Mouse (Mus musculus): ENCODE data around the gene Ptprn2. TPM values are rescaled to one million over a fixed set of nuclear protein-coding genes. Genes with fewer than 3 reads are reported as not detected.

Gene Ptprn2
- total and polyA plus RNA-seq, 2 experiments from 2014 or later, result 18.4 to 101 TPM

- no peaks in the 10 kb centered on the region for H3K27me3 ChIP-seq (ENCODE audit: insufficient read depth, low read length)
- no peak overlapping the region for H3K4me2 ChIP-seq (ENCODE audit: low read depth, low read length)
- 59% methylated on average over 2 of the region's 2 CpGs for WGBS
- H3K4me3 ChIP-seq (ENCODE audit: low read length), result no peak overlapping the region
- DNase-seq (ENCODE audit: low spot score) (no peak), ATAC-seq (peak; percentile 52)
- peaks cover 14% of the 10 kb centered on the region for H3K4me1 ChIP-seq (ENCODE audit: insufficient read depth, low read length)
- no peaks in the 10 kb centered on the region for H3K36me3 ChIP-seq (ENCODE audit: insufficient read depth, low read length)
- no peak overlapping the region for H3K27ac ChIP-seq
- no peak for TF ChIP-seq CTCF (IDR thresholded peaks at IDR 0.05; ENCODE audit: low read depth)
- H3K9ac ChIP-seq (replicated peaks; ENCODE audit: low read length), result no peak overlapping the region
- H3K9me3 ChIP-seq (ENCODE audit: low read length), result no peaks in the 10 kb centered on the region
Observed at GRCm38 (mm10) chr12:117262003-117262402, 776.5 kb downstream of the Ptprn2 start.

- Histone ChIP-seq H3K36me3 (ENCODE audit: insufficient read depth, low read length) (no peaks in the 10 kb centered on the region), H3K9ac (replicated peaks; ENCODE audit: low read length) (no peak overlapping the region), H3K27ac (no peak overlapping the region), H3K4me2 (ENCODE audit: low read depth, low read length) (no peak overlapping the region), H3K27me3 (ENCODE audit: insufficient read depth, low read length) (no peaks in the 10 kb centered on the region), H3K4me3 (ENCODE audit: low read length) (no peak overlapping the region), H3K4me1 (ENCODE audit: insufficient read depth, low read length) (peaks cover 3% of the 10 kb centered on the region; the same call in 1 of the 2 replicates), H3K9me3 (ENCODE audit: low read length) (no peaks in the 10 kb centered on the region)
- DNase-seq (ENCODE audit: low spot score), result no peak
- no peak for ATAC-seq
- no peak for TF ChIP-seq CTCF (IDR thresholded peaks at IDR 0.05; ENCODE audit: low read depth)
- 67% methylated on average over 2 of the region's 2 CpGs for WGBS
Observed at GRCm38 (mm10) chr12:117263081-117263480, 777.6 kb downstream of the Ptprn2 start.

- Histone ChIP-seq H3K9me3 (ENCODE audit: low read length) (no peaks in the 10 kb centered on the region), H3K9ac (replicated peaks; ENCODE audit: low read length) (no peak overlapping the region), H3K36me3 (ENCODE audit: insufficient read depth, low read length) (no peaks in the 10 kb centered on the region), H3K4me2 (ENCODE audit: low read depth, low read length) (no peak overlapping the region), H3K27ac (no peak overlapping the region), H3K4me1 (ENCODE audit: insufficient read depth, low read length) (no peaks in the 10 kb centered on the region; the same call in 1 of the 2 replicates), H3K4me3 (ENCODE audit: low read length) (no peak overlapping the region), H3K27me3 (ENCODE audit: insufficient read depth, low read length) (no peaks in the 10 kb centered on the region)
- TF ChIP-seq CTCF (IDR thresholded peaks at IDR 0.05; ENCODE audit: low read depth), result no peak
- 75% methylated on average over 1 of the region's 1 CpGs for WGBS
- DNase-seq (ENCODE audit: low spot score) (no peak), ATAC-seq (no peak)
Observed at GRCm38 (mm10) chr12:117265211-117265610, 779.7 kb downstream of the Ptprn2 start.

GRCm38 (mm10) chr12:117268543-117269172, 783.1 kb downstream of the Ptprn2 start:
- WGBS, result 72% methylated on average over 7 of the region's 7 CpGs
- Histone ChIP-seq H3K9me3 (ENCODE audit: low read length) (no peaks in the 10 kb centered on the region), H3K27ac (no peak overlapping the region), H3K9ac (replicated peaks; ENCODE audit: low read length) (no peak overlapping the region), H3K4me2 (ENCODE audit: low read depth, low read length) (no peak overlapping the region), H3K4me1 (ENCODE audit: insufficient read depth, low read length) (no peaks in the 10 kb centered on the region; the same call in 1 of the 2 replicates), H3K36me3 (ENCODE audit: insufficient read depth, low read length) (no peaks in the 10 kb centered on the region), H3K27me3 (ENCODE audit: insufficient read depth, low read length) (no peaks in the 10 kb centered on the region), H3K4me3 (ENCODE audit: low read length) (no peak overlapping the region)
- ATAC-seq, result no peak
- no peak for DNase-seq (ENCODE audit: low spot score)
- TF ChIP-seq CTCF (IDR thresholded peaks at IDR 0.05; ENCODE audit: low read depth), result no peak

- no peaks in the 10 kb centered on the region for H3K9me3 ChIP-seq (ENCODE audit: low read length)
- H3K27ac ChIP-seq, result no peak overlapping the region
- no peak for ATAC-seq
- H3K27me3 ChIP-seq (ENCODE audit: insufficient read depth, low read length), result no peaks in the 10 kb centered on the region
- 35% methylated on average over 4 of the region's 4 CpGs for WGBS
- no peak overlapping the region for H3K4me3 ChIP-seq (ENCODE audit: low read length)
- no peaks in the 10 kb centered on the region for H3K36me3 ChIP-seq (ENCODE audit: insufficient read depth, low read length)
- no peaks in the 10 kb centered on the region; the same call in 1 of the 2 replicates for H3K4me1 ChIP-seq (ENCODE audit: insufficient read depth, low read length)
- DNase-seq (ENCODE audit: low spot score), result peak; percentile 38
- H3K9ac ChIP-seq (replicated peaks; ENCODE audit: low read length), result no peak overlapping the region
- TF ChIP-seq CTCF (IDR thresholded peaks at IDR 0.05; ENCODE audit: low read depth), result no peak
- H3K4me2 ChIP-seq (ENCODE audit: low read depth, low read length), result no peak overlapping the region
Observed at GRCm38 (mm10) chr12:117269310-117269709, 783.8 kb downstream of the Ptprn2 start.

GRCm38 (mm10) chr12:117270199-117270598, 784.7 kb downstream of the Ptprn2 start:
- Histone ChIP-seq H3K36me3 (ENCODE audit: insufficient read depth, low read length) (no peaks in the 10 kb centered on the region), H3K4me1 (ENCODE audit: insufficient read depth, low read length) (no peaks in the 10 kb centered on the region; the same call in 1 of the 2 replicates)

GRCm38 (mm10) chr12:117273166-117273565, 787.6 kb downstream of the Ptprn2 start:
- H3K36me3 ChIP-seq (ENCODE audit: insufficient read depth, low read length), result no peaks in the 10 kb centered on the region
- H3K4me3 ChIP-seq (ENCODE audit: low read length), result no peak overlapping the region
- H3K27ac ChIP-seq, result no peak overlapping the region
- no peaks in the 10 kb centered on the region for H3K27me3 ChIP-seq (ENCODE audit: insufficient read depth, low read length)
- 16% methylated on average over 4 of the region's 4 CpGs for WGBS
- H3K9ac ChIP-seq (replicated peaks; ENCODE audit: low read length), result peak overlapping the region; percentile 7; the same call in 1 of the 2 replicates
- ATAC-seq, result peak; percentile 72
- TF ChIP-seq CTCF (IDR thresholded peaks at IDR 0.05; ENCODE audit: low read depth), result no peak
- peak; percentile 70 for DNase-seq (ENCODE audit: low spot score)
- H3K4me1 ChIP-seq (ENCODE audit: insufficient read depth, low read length), result no peaks in the 10 kb centered on the region; the same call in 1 of the 2 replicates
- no peak overlapping the region for H3K4me2 ChIP-seq (ENCODE audit: low read depth, low read length)
- no peaks in the 10 kb centered on the region for H3K9me3 ChIP-seq (ENCODE audit: low read length)

More at GRCm38 (mm10) chr12:117270199-117270598, 784.7 kb downstream of the Ptprn2 start:
- H3K9ac ChIP-seq (replicated peaks; ENCODE audit: low read length), result no peak overlapping the region
- no peaks in the 10 kb centered on the region for H3K9me3 ChIP-seq (ENCODE audit: low read length)
- no peak for TF ChIP-seq CTCF (IDR thresholded peaks at IDR 0.05; ENCODE audit: low read depth)
- no peak overlapping the region for H3K4me2 ChIP-seq (ENCODE audit: low read depth, low read length)
- 91% methylated on average over 4 of the region's 4 CpGs for WGBS
- no peak for DNase-seq (ENCODE audit: low spot score)
- no peaks in the 10 kb centered on the region for H3K27me3 ChIP-seq (ENCODE audit: insufficient read depth, low read length)
- no peak for ATAC-seq
- H3K4me3 ChIP-seq (ENCODE audit: low read length), result no peak overlapping the region
- no peak overlapping the region for H3K27ac ChIP-seq
